Mouse (Mus musculus) small intestine, adult 2 months (tissue): ENCODE results near the gene Ints13. TPM values are rescaled to one million over a fixed set of nuclear protein-coding genes. Genes with fewer than 3 reads are reported as not detected.

Experiments
- H3K27ac ChIP-seq: fragments of 200-500 bp; 2 replicates; pipeline ENCODE4 v1.5.1; 2012; ENCODE audit warnings: low read depth, low read length, control low read depth, inconsistent platforms; ENCODE audit not compliant: insufficient read depth
- H3K27me3 ChIP-seq: fragments of 200-500 bp; 2 replicates; pipeline ENCODE4 v1.6.1; 2012; ENCODE audit warnings: mild to moderate bottlenecking, moderate library complexity, low read length, inconsistent platforms; ENCODE audit not compliant: control insufficient read depth, insufficient read depth
- H3K36me3 ChIP-seq: fragments of 200-500 bp; 2 replicates; pipeline ENCODE4 v1.6.1; 2012; ENCODE audit warnings: mild to moderate bottlenecking, low read length, control low read depth, inconsistent platforms; ENCODE audit not compliant: control insufficient read depth, insufficient read depth
- H3K4me1 ChIP-seq: fragments of 200-500 bp; 2 replicates; pipeline ENCODE4 v1.6.1; 2012; ENCODE audit warnings: low read length, inconsistent platforms, mixed read lengths; ENCODE audit not compliant: control insufficient read depth, insufficient read depth, insufficient read length
- H3K4me3 ChIP-seq: fragments of 200-500 bp; 2 replicates; pipeline ENCODE4 v1.5.1; 2012; ENCODE audit warnings: low read depth, mild to moderate bottlenecking, control low read depth, inconsistent platforms, low read length, moderate library complexity
- CTCF ChIP-seq: fragments of 200-500 bp; IDR thresholded peaks from 2 replicates; pipeline ENCODE4 v1.5.1; 2012; ENCODE audit warnings: low read depth, mild to moderate bottlenecking, control low read depth, inconsistent platforms, low read length, moderate library complexity, mixed read lengths; ENCODE audit not compliant: insufficient replicate concordance, insufficient read length; ENCODE audit errors: extremely low read depth
- POLR2A ChIP-seq: fragments of 200-500 bp; IDR thresholded peaks from 2 replicates; pipeline ENCODE4 v1.6.1; 2012; ENCODE audit warnings: low read depth, mild to moderate bottlenecking, control low read depth, inconsistent platforms, low read length, moderate library complexity
- WGBS: fragments of 180-500 bp; shearing (Covaris S2); methylation state at CpG from one replicate; pipeline ENCODE4 v1.1.7; 2018; 5-methylcytosine and 5-hydroxymethylcytosine counted together
- polyA plus RNA-seq: library from polyadenylated mRNA; depleted of rRNA; stranded (reverse); fragments of >200 nt; gene quantifications from 2 replicates; pipeline ENCODE4 v1.2.3, GENCODE M21; 2012; rRNA removed

Gene Ints13
- 3.1 and 5.1 TPM in 2 replicates for polyA plus RNA-seq

- H3K36me3 ChIP-seq = peaks cover 4% of the 10 kb centered on the region
- peak within 1 kb of the TSS; percentile 86 for H3K4me3 ChIP-seq
- no peak; the same call in 1 of the 2 replicates for TF ChIP-seq CTCF
- peak; percentile 82 for TF ChIP-seq POLR2A
- peak within 1 kb of the TSS; percentile 99 for H3K27ac ChIP-seq
- WGBS = under 1% methylated on average over 77 of the region's 77 CpGs
- H3K27me3 ChIP-seq = no peaks in the 10 kb centered on the region
- H3K4me1 ChIP-seq = no peaks in the 10 kb centered on the region
Observed at GRCm38 (mm10) chr6:146577310-146578109, at the start of gene Ints13. TSS of gene Ints13 (minus strand) at chr6:146577835.

DNA sequence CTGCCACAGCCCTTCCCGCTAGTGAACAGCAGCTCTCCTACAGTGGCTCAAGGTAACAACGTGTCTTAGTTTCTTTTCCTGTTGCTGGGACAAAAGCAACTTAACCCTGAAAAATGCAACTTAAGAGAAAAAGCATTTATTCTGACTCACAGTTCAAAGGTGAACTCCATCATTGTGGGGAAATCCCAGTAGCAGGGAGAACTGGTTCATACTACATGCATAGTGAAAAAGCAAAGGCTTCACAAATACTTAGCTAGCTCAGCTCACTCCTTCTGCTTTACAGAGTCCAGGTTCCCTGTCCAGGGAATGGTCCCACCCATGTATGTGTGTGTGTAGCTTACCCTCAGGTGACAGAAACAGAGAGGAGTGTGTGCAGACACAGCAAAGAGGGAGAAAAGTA, 39.0 kb upstream of the Ints13 start:
- Histone ChIP-seq H3K4me3 (no peak overlapping the region), H3K27me3 (no peaks in the 10 kb centered on the region)

DNA sequence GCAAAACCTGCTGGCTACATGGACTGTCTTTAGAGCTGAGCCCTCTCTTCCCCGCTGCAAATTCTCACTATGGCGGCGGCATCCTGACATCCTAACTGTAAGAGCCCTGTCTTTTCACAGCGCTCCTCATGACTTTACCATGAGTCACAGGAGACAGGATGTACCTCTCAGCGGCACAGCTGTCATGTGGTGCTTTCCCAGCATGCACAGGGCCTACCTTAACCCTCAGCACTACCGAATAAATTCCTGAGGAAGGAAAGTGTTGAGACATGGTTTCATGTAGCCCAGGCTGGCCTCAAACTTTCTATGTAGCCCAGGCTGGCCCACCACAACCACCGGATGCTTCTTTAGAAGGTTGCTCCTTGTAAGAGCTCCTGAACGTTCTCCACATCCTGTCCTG, 38.3 kb upstream of the Ints13 start:
- no peak overlapping the region for H3K4me3 ChIP-seq
- no peak for TF ChIP-seq POLR2A
- TF ChIP-seq CTCF = no peak
- no peaks in the 10 kb centered on the region for H3K27me3 ChIP-seq
- peaks cover 41% of the 10 kb centered on the region for H3K36me3 ChIP-seq
- WGBS = 93% methylated on average over 8 of the region's 8 CpGs
- H3K27ac ChIP-seq = no peak overlapping the region
- H3K4me1 ChIP-seq = no peaks in the 10 kb centered on the region

More for the DNA sequence above, 39.0 kb upstream of the Ints13 start:
- Histone ChIP-seq H3K36me3 (peaks cover 44% of the 10 kb centered on the region), H3K27ac (no peak overlapping the region), H3K4me1 (no peaks in the 10 kb centered on the region)
- WGBS = 54% methylated on average over 2 of the region's 2 CpGs
- TF ChIP-seq POLR2A = no peak

DNA sequence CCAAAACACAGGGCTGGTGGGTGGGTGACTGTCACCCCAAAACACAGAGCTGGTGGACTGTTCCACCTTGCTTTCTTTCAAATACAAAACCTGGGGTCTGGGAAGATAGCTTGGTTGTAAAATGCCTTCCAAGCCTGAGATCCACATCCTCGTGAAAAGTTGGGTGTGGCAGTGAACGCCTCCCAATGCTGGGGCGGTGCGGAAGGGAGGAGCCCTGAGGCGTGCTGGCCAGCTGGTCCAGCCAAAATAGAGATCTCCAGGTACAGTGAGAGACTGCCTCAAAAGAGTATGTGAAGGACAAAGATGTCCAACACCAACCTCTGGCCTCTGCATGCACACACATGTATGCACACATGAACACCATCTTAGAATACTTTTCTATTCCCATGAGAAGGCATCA, 36.9 kb upstream of the Ints13 start:
- H3K4me1 ChIP-seq = no peaks in the 10 kb centered on the region
- H3K36me3 ChIP-seq = peaks cover 43% of the 10 kb centered on the region
- no peaks in the 10 kb centered on the region for H3K27me3 ChIP-seq
- TF ChIP-seq POLR2A (no peak), CTCF (no peak)
- H3K27ac ChIP-seq = no peak overlapping the region
- no peak overlapping the region for H3K4me3 ChIP-seq
- 80% methylated on average over 5 of the region's 5 CpGs for WGBS

DNA sequence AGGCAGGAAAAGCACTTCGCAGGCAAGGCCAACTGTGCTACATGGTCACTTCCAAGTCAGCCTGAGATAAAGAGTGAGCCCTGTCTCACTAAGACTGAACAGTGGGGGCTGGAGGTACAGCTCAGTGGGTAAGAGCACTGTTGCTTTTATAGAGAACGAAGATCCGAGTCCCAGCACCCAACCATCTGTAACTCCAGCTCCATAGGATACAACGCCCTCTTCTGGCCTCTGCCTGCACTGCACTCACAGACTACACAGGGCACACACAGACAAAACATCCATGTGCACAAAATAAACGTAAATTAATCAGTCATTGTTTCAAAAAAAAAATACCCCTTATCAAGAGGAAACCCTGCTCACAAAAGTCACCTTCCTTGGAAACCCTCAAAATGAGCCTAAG, 36.3 kb upstream of the Ints13 start:
- Histone ChIP-seq H3K27me3 (no peaks in the 10 kb centered on the region), H3K27ac (no peak overlapping the region), H3K36me3 (peaks cover 48% of the 10 kb centered on the region), H3K4me3 (no peak overlapping the region), H3K4me1 (no peaks in the 10 kb centered on the region)
- TF ChIP-seq POLR2A = no peak
- TF ChIP-seq CTCF = no peak
- 94% methylated on average over 5 of the region's 5 CpGs for WGBS

DNA sequence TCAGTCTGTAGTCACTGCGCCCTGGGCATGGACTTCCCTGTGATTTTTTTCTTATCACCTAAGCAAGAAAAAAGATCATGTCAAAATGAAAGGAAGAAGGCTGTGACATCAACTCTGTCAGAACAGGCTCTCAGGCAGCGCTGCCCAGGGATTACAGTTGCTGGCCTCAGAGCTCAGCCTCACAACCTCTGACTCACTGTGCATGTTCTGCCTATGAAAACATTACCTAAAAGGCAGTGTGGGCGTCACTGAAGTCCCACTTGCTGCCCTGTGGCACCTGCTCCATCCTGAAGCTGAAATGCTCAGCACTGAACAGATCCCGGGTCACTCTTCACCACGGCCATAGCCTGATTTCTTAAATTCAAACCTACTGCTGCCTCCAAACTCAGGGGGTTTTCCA, 35.1 kb upstream of the Ints13 start:
- H3K4me1 ChIP-seq = no peaks in the 10 kb centered on the region
- no peak for TF ChIP-seq POLR2A
- H3K4me3 ChIP-seq = no peak overlapping the region
- H3K36me3 ChIP-seq = peaks cover 41% of the 10 kb centered on the region
- WGBS = 94% methylated on average over 5 of the region's 5 CpGs
- H3K27me3 ChIP-seq = no peaks in the 10 kb centered on the region
- no peak overlapping the region for H3K27ac ChIP-seq

DNA sequence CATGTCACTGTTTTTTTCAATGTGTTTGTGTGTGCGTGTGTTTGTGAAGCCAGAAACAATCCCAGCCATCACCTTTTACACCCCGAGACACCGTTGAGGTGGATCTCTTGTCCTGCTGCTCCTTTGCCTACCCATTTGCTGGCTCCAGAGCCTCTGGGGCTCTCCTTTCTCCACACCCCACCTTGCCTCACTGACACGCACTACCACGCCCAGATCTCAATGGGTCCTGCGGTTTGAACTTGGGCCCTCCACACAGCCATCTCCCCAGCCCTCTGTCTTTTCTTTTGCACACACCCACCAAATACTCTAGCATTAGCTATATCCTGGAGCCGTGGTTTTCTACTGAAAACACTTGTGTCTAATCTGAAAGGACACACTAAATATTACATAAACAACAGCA, 34.3 kb upstream of the Ints13 start:
- H3K27ac ChIP-seq = no peak overlapping the region
- peaks cover 38% of the 10 kb centered on the region for H3K36me3 ChIP-seq

DNA sequence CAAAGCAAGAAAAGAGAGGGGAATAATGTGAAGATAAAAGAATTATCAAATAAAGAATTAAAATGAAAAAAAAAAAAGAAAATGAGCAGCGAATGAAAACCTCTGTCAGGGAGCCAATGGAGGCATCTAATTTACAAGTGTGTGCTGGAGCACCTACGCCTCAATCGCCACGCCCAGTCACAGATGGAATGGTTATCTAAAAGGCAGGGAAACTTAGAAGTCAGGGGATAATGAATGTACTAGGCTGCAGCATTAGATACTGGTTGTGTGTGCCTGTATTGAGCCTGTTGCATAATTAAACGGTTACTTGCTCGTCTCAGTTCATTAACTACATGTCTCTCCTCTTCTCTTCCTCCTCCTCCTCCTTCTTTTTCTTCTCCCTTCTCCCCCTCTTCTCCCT, 33.8 kb upstream of the Ints13 start:
- no peak overlapping the region for H3K27ac ChIP-seq
- H3K4me3 ChIP-seq = no peak overlapping the region
- 86% methylated on average over 6 of the region's 6 CpGs for WGBS
- TF ChIP-seq CTCF (no peak), POLR2A (no peak)
- no peaks in the 10 kb centered on the region for H3K27me3 ChIP-seq
- H3K36me3 ChIP-seq = peaks cover 37% of the 10 kb centered on the region
- H3K4me1 ChIP-seq = no peaks in the 10 kb centered on the region

More for the DNA sequence above, 34.3 kb upstream of the Ints13 start:
- TF ChIP-seq POLR2A = no peak
- no peak for TF ChIP-seq CTCF
- Histone ChIP-seq H3K4me1 (no peaks in the 10 kb centered on the region), H3K27me3 (no peaks in the 10 kb centered on the region), H3K4me3 (no peak overlapping the region)
- 78% methylated on average over 7 of the region's 7 CpGs for WGBS
